Mouse (Mus musculus) gonadal fat pad, adult 2 months (tissue): Measurements from ENCODE around the gene Gm26558. TPM values are rescaled to one million over a fixed set of nuclear protein-coding genes. Genes with fewer than 3 reads are reported as not detected.

Experiments used
- DNase-seq: peaks from one replicate; pipeline ENCODE4 v3.0.0-alpha.2; 2012; ENCODE audit warnings: low read depth
- polyA plus RNA-seq: library from polyadenylated mRNA; depleted of rRNA; stranded (reverse); fragments of >200 nt; gene quantifications from 2 replicates; pipeline ENCODE4 v1.2.3, GENCODE M21; 2012

Gm26558 gene
- polyA plus RNA-seq, 1 experiment = 0.88 TPM

- DNase-seq = no peak
Observed at GRCm38 (mm10) chr2:70648271-70648670, 13.6 kb downstream of the Gm26558 start.

DNA sequence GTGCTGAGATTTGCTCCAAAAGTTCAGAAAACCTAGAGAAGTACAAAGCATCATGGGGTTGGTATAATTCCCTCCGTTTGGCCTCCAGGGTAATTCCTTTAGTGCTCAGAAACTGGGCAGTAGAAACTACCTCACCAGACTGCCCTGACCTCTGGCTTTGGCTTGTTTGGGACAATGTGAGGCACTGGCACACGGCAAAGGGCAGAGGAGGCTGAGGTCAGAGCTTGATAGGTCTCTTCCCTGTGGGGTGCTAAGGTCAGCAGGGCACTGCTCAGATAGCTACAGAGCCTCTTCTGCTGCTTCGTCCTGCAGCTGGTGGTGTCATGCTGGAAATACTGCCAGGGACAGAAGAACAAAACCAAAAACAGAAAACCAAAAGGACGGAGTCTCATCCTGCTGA, 14.2 kb downstream of the Gm26558 start:
- no peak for DNase-seq

GRCm38 (mm10) chr2:70645266-70645780, 16.6 kb downstream of the Gm26558 start:
- DNase-seq = no peak

DNA sequence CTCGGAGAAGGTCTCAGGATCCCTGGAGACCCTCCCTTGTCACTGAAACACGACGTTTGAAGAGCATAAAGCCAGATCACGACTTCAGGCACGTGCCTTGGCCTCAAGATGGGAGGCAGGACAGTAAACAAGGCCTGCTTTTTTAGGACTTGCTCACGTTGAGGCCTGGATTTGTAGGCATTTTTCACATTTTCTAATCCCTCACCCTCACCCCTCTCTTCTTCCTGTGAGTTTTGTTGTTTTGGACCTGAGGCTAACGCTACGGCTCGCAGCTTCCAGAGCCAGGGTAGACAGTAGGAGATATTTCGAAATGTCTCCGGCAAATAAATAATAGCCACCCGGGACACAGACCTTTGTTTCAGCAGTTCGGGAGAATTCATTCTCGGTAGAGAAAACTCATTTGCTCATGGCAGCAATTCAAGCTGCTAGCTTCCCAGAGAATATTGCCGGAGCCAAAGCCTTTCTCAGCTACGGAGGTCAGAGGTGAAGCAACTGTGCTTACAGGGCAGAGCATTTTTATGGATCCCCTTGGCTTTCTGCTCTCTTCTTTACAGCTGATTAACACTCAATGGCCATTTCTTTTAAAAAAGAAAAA, 18.8 kb downstream of the Gm26558 start:
- no peak for DNase-seq

GRCm38 (mm10) chr2:70640968-70641367, 20.9 kb downstream of the Gm26558 start:
- DNase-seq = no peak

- DNase-seq = no peak
Observed at GRCm38 (mm10) chr2:70634028-70634690, 27.7 kb downstream of the Gm26558 start.

DNA sequence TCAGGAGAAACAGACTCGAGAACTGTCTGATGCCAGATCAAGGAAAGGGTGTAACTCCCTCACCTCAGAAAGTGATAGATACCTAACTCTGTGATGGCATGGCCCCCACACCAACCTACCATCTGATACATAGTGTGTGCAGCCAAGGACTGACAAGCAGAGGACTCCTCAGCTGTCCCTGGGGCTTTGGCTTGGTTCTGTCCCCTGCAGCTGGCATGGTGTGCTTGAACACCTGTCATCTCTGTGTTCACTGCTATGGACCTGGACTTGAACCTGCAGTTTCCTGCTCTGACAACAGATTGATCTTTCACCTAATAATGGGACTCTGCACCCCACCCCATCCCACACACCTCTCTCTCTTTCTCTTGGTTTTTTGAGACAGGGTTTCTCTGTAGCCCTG, 29.5 kb downstream of the Gm26558 start:
- no peak for DNase-seq

GRCm38 (mm10) chr2:70631321-70631720, 30.6 kb downstream of the Gm26558 start:
- DNase-seq = no peak

DNA sequence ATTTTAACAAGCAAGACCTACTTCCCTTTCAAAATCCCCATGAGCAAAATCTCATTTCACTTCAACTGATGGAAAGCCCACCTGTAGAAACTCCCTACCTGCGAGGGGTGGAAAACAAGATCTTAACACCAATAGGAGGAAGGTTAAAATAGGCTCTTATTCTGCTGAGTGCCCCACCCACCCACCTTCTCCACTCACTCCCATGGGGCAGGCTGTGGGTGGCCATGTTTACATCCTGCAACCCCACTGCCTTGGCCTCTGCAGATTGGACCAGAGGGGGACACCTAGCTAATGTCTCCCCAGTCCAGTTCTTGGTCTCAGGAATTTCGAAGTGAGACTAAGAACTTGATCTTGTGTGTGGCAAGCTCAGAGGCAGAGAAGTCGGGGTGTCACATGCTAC, 32.0 kb downstream of the Gm26558 start:
- DNase-seq = no peak

- DNase-seq = no peak
Observed at GRCm38 (mm10) chr2:70629339-70629761, 32.6 kb downstream of the Gm26558 start.

- DNase-seq = no peak
Observed at GRCm38 (mm10) chr2:70628397-70628796, 33.5 kb downstream of the Gm26558 start.

DNA sequence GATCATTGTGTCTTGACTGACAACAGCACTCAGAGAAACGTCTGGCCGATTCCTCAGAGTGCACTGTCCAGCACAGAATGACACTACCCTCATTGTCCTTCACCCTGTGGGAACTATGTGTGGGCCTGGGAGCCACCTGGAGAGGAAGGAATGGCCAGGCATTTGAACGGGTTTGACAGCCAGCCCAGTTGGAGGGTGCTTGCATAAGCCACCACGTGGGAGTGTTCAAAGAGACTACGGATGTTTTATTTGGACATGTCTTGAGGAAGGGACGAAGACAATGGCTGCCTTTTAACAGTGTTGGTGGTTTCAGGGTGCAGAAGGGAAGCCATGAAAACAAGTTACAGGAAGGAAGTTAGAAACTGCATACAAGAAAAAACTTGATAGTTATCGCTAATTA, 36.1 kb downstream of the Gm26558 start:
- peak; percentile 62 for DNase-seq

GRCm38 (mm10) chr2:70622244-70622643, 39.7 kb downstream of the Gm26558 start:
- DNase-seq = no peak

DNA sequence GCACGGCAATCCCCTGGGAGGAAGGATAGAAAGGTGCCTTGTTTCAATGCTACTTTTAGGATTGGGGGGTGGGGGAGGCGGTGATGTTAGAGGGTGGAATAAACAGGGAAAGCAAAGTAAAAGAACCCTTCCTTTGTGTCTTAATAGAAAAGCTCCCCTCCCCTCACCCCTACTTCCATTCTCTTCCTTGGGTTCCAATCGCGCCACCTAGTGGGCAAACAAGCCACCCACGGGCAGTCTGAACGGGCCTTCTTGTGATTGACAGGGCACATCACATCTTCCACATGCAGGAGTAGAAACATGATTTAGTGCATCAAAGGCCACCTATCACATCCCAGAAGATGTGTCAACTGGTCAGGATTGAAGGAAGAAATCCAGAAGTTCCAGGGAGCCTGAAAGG, 41.7 kb downstream of the Gm26558 start:
- no peak for DNase-seq

- no peak for DNase-seq
Observed at GRCm38 (mm10) chr2:70619232-70619835, 42.6 kb downstream of the Gm26558 start.

DNA sequence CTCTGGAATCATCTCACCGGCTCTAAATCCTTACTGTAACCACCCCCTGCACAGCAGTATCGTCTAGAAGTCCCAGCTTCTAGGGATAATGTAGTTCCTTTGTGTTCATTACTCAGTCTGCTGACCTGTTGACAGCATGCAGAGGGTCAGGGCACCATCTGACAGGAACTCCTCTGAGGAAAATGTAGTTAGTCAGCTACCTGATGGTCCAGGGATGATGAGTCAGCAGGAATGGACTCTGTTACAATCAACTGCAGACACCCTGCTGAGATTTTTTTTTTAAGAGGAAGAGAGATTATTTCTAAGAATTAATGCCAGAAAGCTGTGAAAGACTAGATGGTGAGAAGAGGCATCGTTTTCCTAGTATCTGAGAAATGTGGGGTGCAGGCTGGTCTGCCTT, 45.3 kb downstream of the Gm26558 start:
- DNase-seq = no peak

DNA sequence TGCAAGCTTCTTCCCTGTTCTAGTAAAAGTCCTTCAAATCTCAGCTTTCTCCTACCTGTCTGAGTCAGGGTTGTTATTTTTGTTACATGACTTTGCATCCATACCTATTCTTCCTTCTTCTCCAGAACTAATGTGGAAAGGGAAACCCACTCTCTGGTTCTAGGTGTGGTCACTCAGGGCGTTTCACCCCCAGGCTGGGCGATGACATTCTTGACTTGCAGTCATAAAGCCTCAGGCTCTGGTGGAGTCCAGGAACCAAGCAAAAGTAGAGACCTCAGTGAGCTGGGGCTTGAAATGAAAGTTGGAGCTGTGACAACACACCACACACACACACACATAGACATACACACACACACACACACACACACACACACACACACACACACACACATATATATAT, 45.8 kb downstream of the Gm26558 start:
- no peak for DNase-seq

DNA sequence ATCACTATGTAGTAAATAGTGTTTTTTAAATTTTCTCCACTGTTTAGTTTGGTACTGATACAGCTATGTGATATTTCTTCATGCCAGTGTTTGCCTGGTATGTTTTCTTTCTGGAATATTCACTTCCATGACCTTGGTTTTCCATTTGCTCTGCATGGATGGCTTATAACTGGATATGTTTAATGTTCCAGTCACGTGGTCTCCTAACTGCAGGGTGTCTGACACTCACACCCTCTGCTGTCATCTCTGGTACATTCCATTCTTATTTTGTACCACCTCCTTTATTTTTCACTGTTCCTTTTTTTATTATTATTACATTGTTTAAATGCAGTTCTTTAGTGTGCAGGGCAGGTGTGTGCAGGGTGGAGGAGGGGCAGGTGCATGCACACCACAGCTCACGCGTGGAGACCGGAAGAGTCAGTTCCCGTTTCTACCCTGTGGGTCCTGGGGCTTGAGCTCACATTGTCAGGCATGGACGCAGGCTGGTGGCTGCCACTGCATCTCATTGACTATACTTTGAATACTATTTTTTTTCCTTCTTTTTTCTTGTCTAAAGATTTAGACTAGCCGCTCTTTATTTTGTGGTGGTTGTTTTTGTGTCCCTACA, 47.1 kb downstream of the Gm26558 start:
- no peak for DNase-seq
